Mouse (Mus musculus): ENCODE measurements at regions not wholly inside any gene's neighbourhood (a gene's known extent, or its start where the extent isn't known, plus 50 kb on each side); places are given as distances from the start of the nearest gene placed in this dataset.
A peak's percentile ranks its signal among the peaks of the same experiment; 100 is the strongest.

DNA sequence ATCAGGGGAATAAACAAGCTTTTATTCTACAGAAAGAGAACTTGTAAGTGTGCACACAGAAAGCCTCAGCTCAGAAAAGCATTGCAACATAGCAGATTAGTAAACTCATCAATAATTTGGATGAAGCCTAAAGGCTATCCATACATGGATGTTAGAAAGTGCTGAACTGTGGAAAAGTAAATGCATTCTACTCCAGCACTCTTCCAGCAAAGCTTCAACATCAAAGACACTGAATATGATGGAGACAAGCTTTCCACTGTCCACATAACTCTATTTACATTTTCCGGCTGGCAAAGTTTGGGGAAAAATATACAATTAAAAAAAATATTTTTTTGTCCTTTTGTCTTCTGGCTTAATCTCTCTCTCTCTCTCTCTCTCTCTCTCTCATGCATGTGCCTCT, 69.7 kb downstream of the Slitrk6 start:
- Histone ChIP-seq H3K36me3 (no peaks in the 10 kb centered on the region), H3K27ac (replicated peaks) (no peak overlapping the region), H3K4me2 (replicated peaks) (no peak overlapping the region), H3K4me3 (no peak overlapping the region), H3K9ac (replicated peaks) (no peak overlapping the region), H3K9me3 (no peaks in the 10 kb centered on the region), H3K4me1 (no peaks in the 10 kb centered on the region), H3K27me3 (no peaks in the 10 kb centered on the region)
- WGBS: 93% methylated on average over 1 of the region's 1 CpGs
- ATAC-seq (replicated peaks): no peak

DNA sequence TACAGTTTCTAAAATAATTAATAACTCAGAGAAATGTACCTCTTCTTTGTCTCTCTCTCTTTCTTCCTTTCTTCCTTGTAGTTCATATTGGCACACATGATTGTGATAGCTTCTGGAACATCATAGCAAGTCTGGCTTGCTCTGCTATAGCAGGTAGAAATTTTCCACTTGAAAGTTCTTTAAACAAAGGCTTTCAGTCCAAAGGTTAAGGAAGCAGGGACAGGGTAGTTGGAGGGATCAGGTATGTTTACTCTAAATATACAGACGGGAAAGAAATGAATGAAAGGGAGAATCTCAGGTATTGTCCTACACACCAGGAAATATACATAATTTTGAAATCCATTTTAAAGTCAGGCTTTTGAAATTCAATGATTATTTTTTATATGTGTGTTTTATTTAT, 75.2 kb downstream of the Slitrk6 start:
- Histone ChIP-seq H3K27ac (replicated peaks) (no peak overlapping the region), H3K27me3 (no peaks in the 10 kb centered on the region), H3K9ac (replicated peaks) (no peak overlapping the region), H3K9me3 (no peaks in the 10 kb centered on the region), H3K4me2 (replicated peaks) (no peak overlapping the region), H3K36me3 (no peaks in the 10 kb centered on the region), H3K4me1 (no peaks in the 10 kb centered on the region), H3K4me3 (no peak overlapping the region)
- WGBS: 84% methylated on average over 1 of the region's 1 CpGs
- no peak for ATAC-seq (replicated peaks)

- Histone ChIP-seq H3K4me2 (replicated peaks) (no peak overlapping the region), H3K27ac (replicated peaks) (no peak overlapping the region), H3K4me3 (no peak overlapping the region), H3K9me3 (no peaks in the 10 kb centered on the region), H3K9ac (replicated peaks) (no peak overlapping the region), H3K4me1 (no peaks in the 10 kb centered on the region), H3K36me3 (no peaks in the 10 kb centered on the region), H3K27me3 (no peaks in the 10 kb centered on the region)
- ATAC-seq (replicated peaks): no peak
- 62% methylated on average over 1 of the region's 1 CpGs for WGBS
Observed at GRCm38 (mm10) chr14:110665712-110666111, 89.2 kb downstream of the Slitrk6 start.

DNA sequence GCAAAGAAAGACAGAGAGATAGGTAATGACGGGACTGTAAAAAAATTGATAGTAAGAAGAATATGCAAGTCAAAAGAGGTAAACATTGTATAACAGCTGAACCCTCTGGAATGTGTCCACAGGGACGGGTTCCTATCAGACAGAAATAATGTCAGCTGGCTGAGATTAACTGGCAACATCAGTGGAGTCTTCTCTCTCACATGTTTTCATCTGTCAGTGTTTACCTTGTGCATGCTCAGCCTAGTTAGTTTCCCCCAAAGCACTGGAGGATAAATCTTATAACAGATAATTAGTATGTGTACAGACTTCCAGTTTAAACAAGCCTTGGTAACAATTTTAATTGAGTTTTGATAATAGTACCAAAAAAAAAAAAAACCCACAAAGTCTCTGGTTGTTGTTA, 91.7 kb downstream of the Slitrk6 start:
- H3K27ac ChIP-seq (replicated peaks): no peak overlapping the region
- H3K27me3 ChIP-seq: no peaks in the 10 kb centered on the region
- ATAC-seq (replicated peaks): no peak
- H3K4me1 ChIP-seq: no peaks in the 10 kb centered on the region
- no peaks in the 10 kb centered on the region for H3K36me3 ChIP-seq
- H3K9me3 ChIP-seq: no peaks in the 10 kb centered on the region
- 72% methylated on average over 2 of the region's 2 CpGs for WGBS
- no peak overlapping the region for H3K4me3 ChIP-seq
- no peak overlapping the region for H3K4me2 ChIP-seq (replicated peaks)
- H3K9ac ChIP-seq (replicated peaks): no peak overlapping the region

DNA sequence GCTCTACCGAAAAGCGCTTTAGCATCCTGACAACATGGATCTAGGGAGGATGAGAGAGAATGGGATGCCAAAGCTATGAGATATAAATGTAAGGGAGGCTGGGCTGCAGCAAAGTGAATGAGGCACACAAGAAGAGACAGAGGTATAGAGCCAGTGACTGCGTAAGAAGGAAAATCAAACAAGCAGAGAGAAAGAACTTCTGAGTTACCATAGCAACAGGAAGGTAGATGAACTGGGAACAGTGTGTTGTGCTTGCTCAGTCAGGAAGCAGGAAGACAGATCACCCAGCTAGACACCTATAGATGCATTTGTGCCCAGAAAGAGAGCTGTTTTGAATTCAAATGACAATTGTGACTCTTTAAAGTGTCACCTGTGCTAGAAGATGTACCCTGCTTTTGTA, 120.8 kb downstream of the Slitrk6 start:
- Histone ChIP-seq H3K27ac (replicated peaks) (no peak overlapping the region), H3K27me3 (no peaks in the 10 kb centered on the region), H3K4me3 (no peak overlapping the region), H3K4me2 (replicated peaks) (no peak overlapping the region), H3K9ac (replicated peaks) (no peak overlapping the region), H3K4me1 (no peaks in the 10 kb centered on the region), H3K36me3 (no peaks in the 10 kb centered on the region), H3K9me3 (no peaks in the 10 kb centered on the region)
- 76% methylated on average over 3 of the region's 3 CpGs for WGBS
- ATAC-seq (replicated peaks): peak; percentile 71; the same call in 1 of the 2 replicates

DNA sequence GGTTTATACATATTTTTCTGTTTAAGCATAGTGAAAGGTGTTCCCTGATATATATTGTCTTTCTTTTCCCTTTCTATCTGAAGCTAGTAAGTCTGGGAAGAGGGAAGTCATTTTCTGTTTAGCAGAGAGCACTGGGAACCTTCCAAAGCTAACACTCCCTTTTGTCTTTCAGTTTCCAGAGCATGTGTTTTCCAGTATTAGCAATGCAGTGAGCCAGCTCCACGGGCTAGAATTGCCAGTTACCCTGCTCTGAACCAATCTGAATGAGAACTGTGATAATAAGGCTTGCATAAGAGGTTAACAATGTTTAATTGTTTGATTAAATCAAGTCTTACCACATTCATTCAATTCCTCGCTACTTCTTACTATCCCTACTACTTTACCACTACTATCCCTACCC, 131.2 kb downstream of the Slitrk6 start:
- H3K4me3 ChIP-seq: no peak overlapping the region
- H3K36me3 ChIP-seq: no peaks in the 10 kb centered on the region
- no peak overlapping the region for H3K4me2 ChIP-seq (replicated peaks)
- H3K9ac ChIP-seq (replicated peaks): no peak overlapping the region
- H3K27me3 ChIP-seq: no peaks in the 10 kb centered on the region
- H3K9me3 ChIP-seq: no peaks in the 10 kb centered on the region
- ATAC-seq (replicated peaks): 0 out of 2 replicates have a peak, but pooled peaks have one; percentile 46
- 20% methylated on average over 2 of the region's 2 CpGs for WGBS
- no peak overlapping the region for H3K27ac ChIP-seq (replicated peaks)
- H3K4me1 ChIP-seq: peaks cover 6% of the 10 kb centered on the region; the same call in 1 of the 2 replicates

DNA sequence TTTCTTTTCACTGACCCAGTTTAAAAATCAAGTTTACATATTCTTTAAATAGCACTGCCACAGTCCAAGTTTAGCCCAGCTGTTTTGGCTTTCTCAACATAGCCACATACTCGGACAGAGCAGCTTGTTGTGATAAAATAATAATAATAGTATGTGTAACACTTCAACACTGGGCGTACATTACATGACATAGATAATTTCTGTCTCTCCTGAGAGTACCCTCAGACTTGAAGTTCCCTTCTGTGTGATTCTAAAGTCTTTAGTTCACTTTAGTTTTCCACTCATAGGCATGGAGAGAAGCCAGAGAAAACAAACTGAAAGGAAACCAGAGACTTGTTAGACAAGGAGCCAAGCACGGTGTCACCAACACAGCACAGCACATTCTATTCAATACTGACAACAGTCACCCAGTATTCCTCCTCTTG, 136.4 kb downstream of the Slitrk6 start:
- no peaks in the 10 kb centered on the region for H3K9me3 ChIP-seq
- no peak for ATAC-seq (replicated peaks)
- no peaks in the 10 kb centered on the region for H3K27me3 ChIP-seq
- H3K4me2 ChIP-seq (replicated peaks): no peak overlapping the region
- no peak overlapping the region for H3K9ac ChIP-seq (replicated peaks)
- no peak overlapping the region for H3K4me3 ChIP-seq
- peaks cover 2% of the 10 kb centered on the region; the same call in 1 of the 2 replicates for H3K4me1 ChIP-seq
- H3K27ac ChIP-seq (replicated peaks): no peak overlapping the region
- WGBS: 80% methylated on average over 3 of the region's 3 CpGs
- H3K36me3 ChIP-seq: no peaks in the 10 kb centered on the region

- no peak overlapping the region for H3K9ac ChIP-seq (replicated peaks)
- ATAC-seq (replicated peaks): no peak
- H3K4me2 ChIP-seq (replicated peaks): no peak overlapping the region
- WGBS: 95% methylated on average over 1 of the region's 1 CpGs
- H3K36me3 ChIP-seq: no peaks in the 10 kb centered on the region
- no peaks in the 10 kb centered on the region for H3K9me3 ChIP-seq
- H3K27ac ChIP-seq (replicated peaks): no peak overlapping the region
- no peaks in the 10 kb centered on the region for H3K4me1 ChIP-seq
- no peaks in the 10 kb centered on the region for H3K27me3 ChIP-seq
- H3K4me3 ChIP-seq: no peak overlapping the region
Observed at GRCm38 (mm10) chr14:110616447-110616846, 138.5 kb downstream of the Slitrk6 start.

DNA sequence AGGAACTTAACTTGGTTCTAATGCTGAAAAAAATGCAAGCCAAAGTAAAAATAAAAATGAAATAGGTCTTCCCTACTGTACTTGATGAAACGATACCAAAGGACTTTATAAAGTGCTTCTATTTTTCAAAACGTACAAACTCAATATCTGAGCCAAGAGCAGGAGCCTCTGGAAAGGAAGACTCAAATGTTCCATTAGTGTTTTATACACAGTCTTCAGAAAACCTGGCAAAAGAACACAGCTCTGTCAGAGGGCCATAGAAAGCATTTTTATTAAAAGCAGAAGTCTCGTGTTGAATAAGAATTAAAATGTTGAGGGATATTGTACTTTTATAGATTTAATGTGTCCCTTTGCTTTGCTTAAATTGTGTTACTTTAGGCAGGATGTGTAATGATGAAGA, 174.6 kb downstream of the Slitrk6 start:
- no peak overlapping the region for H3K4me3 ChIP-seq
- no peak overlapping the region for H3K27ac ChIP-seq (replicated peaks)
- no peaks in the 10 kb centered on the region for H3K9me3 ChIP-seq
- no peak overlapping the region for H3K4me2 ChIP-seq (replicated peaks)
- no peak for ATAC-seq (replicated peaks)
- H3K27me3 ChIP-seq: no peaks in the 10 kb centered on the region
- H3K4me1 ChIP-seq: no peaks in the 10 kb centered on the region
- no peak overlapping the region for H3K9ac ChIP-seq (replicated peaks)
- 83% methylated on average over 3 of the region's 3 CpGs for WGBS
- H3K36me3 ChIP-seq: no peaks in the 10 kb centered on the region

GRCm38 (mm10) chr14:110570717-110571116, 184.2 kb downstream of the Slitrk6 start:
- ATAC-seq (replicated peaks): no peak
- no peak overlapping the region for H3K4me3 ChIP-seq
- WGBS: 98% methylated on average over 2 of the region's 2 CpGs
- no peaks in the 10 kb centered on the region for H3K27me3 ChIP-seq
- H3K4me2 ChIP-seq (replicated peaks): no peak overlapping the region
- H3K9me3 ChIP-seq: no peaks in the 10 kb centered on the region
- H3K4me1 ChIP-seq: no peaks in the 10 kb centered on the region
- H3K9ac ChIP-seq (replicated peaks): no peak overlapping the region
- H3K36me3 ChIP-seq: no peaks in the 10 kb centered on the region
- no peak overlapping the region for H3K27ac ChIP-seq (replicated peaks)

- no peak for ATAC-seq (replicated peaks)
- no peaks in the 10 kb centered on the region for H3K9me3 ChIP-seq
- H3K4me1 ChIP-seq: no peaks in the 10 kb centered on the region
- no peak overlapping the region for H3K4me3 ChIP-seq
- no peaks in the 10 kb centered on the region for H3K36me3 ChIP-seq
- H3K9ac ChIP-seq (replicated peaks): no peak overlapping the region
- no peak overlapping the region for H3K27ac ChIP-seq (replicated peaks)
- 82% methylated on average over 7 of the region's 7 CpGs for WGBS
- H3K4me2 ChIP-seq (replicated peaks): no peak overlapping the region
- no peaks in the 10 kb centered on the region for H3K27me3 ChIP-seq
Observed at GRCm38 (mm10) chr14:110565783-110566445, 189.0 kb downstream of the Slitrk6 start.

DNA sequence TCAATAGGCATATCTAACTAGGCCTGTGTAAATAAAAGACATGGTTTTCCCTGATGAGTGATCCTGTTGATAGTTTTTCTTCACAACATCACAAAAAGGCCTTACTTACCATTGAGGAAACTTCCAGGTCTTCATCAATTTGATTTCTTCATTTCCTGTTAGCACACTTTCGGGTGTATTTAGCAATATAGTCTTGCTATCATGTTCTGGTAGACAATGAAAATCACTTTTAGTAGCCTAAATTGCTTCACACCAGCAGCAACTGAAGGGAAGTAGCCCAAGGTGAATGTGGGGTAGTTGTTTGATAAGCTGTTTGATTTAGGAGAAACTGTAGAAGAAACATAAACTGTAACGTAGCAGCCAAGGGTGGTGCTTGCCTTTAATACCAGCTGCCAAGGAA, 190.3 kb downstream of the Slitrk6 start:
- WGBS: 92% methylated on average over 2 of the region's 2 CpGs
- no peaks in the 10 kb centered on the region for H3K36me3 ChIP-seq
- ATAC-seq (replicated peaks): no peak

GRCm38 (mm10) chr14:110545265-110545664, 209.7 kb downstream of the Slitrk6 start:
- no peaks in the 10 kb centered on the region for H3K27me3 ChIP-seq
- H3K4me2 ChIP-seq (replicated peaks): no peak overlapping the region
- H3K9ac ChIP-seq (replicated peaks): no peak overlapping the region
- H3K4me1 ChIP-seq: no peaks in the 10 kb centered on the region
- no peak overlapping the region for H3K4me3 ChIP-seq
- no peak overlapping the region for H3K27ac ChIP-seq (replicated peaks)
- ATAC-seq (replicated peaks): no peak
- H3K36me3 ChIP-seq: no peaks in the 10 kb centered on the region
- WGBS: 66% methylated on average over 7 of the region's 7 CpGs
- H3K9me3 ChIP-seq: no peaks in the 10 kb centered on the region

More for the DNA sequence above, 190.3 kb downstream of the Slitrk6 start:
- Histone ChIP-seq H3K27ac (replicated peaks) (no peak overlapping the region), H3K4me3 (no peak overlapping the region), H3K4me2 (replicated peaks) (no peak overlapping the region), H3K9ac (replicated peaks) (no peak overlapping the region), H3K4me1 (no peaks in the 10 kb centered on the region), H3K27me3 (no peaks in the 10 kb centered on the region), H3K9me3 (no peaks in the 10 kb centered on the region)
